ENCODE assay signal across 27 mouse cellular contexts in genomic region chr13:37500668-37501286, GRCm38 (mm10).
DNase-seq lines count a peak whose midpoint lies in the region; ATAC-seq and TF ChIP-seq lines count a peak whose summit lies in the region.
"Had no signal": no experiment of that assay in that cellular context is flagged by ENCODE, and none has a peak within 500 bp of the region (broad histone marks: within the 10 kb centered on the region; RNA-seq: fewer than 3 reads in every experiment).

No protein-coding gene starts in this region.

- TF ChIP-seq POLR2A in kidney, adult 2 months (IDR thresholded peaks at IDR 0.05; ENCODE audit: low read depth, low read length): no peak

- peak; percentile 58 for DNase-seq in kidney, adult 2 months
- DNase-seq in midbrain, embryonic 11.5 days (ENCODE audit: low spot score, missing footprints): peak; percentile 60
- DNase-seq in midbrain, embryonic 10.5 days (ENCODE audit: low spot score): no peak
- no peak for DNase-seq in right cerebral cortex, postnatal 25 days
- DNase-seq in yolk sac, embryonic 10.5 days (ENCODE audit: low spot score): no peak
- no peak for DNase-seq in gastrocnemius, adult 18-20 months (ENCODE audit: low spot score)
- DNase-seq: adrenal gland, postnatal 10 days; cerebellum, adult 11 months; cerebellum, adult 9-10 months; cerebellum, postnatal 36 days; gastrocnemius, postnatal 10 days; heart, adult 11 months; heart, postnatal 4 days; lung, adult 18-20 months; lung, postnatal 10 days; spleen, adult 18-20 months had no signal

- no peak overlapping the region for H3K9ac ChIP-seq in kidney, embryonic 14.5 days (ENCODE audit: low read depth, low read length)
- H3K9ac ChIP-seq in midbrain, embryonic 11.5 days (ENCODE audit: low read length): no peak overlapping the region
- H3K9ac ChIP-seq: embryonic facial prominence, embryonic 12.5 days; heart, embryonic 12.5 days; hindbrain, embryonic 13.5 days; limb, embryonic 13.5 days; liver, embryonic 12.5 days had no signal

- 53% methylated on average over 4 of the region's 4 CpGs for WGBS in kidney, adult 2 months
- 59% methylated on average over 4 of the region's 4 CpGs for WGBS in kidney, embryonic 14.5 days
- 86% methylated on average over 4 of the region's 4 CpGs for WGBS in midbrain, embryonic 11.5 days
- 83% methylated on average over 4 of the region's 4 CpGs for WGBS in midbrain, embryonic 10.5 days

- no peaks in the 10 kb centered on the region for H3K36me3 ChIP-seq in kidney, adult 2 months (ENCODE audit: control insufficient read depth, insufficient read depth, low read length)
- no peaks in the 10 kb centered on the region for H3K36me3 ChIP-seq in kidney, embryonic 14.5 days (ENCODE audit: control insufficient read depth, insufficient read depth, low read length)
- H3K36me3 ChIP-seq in midbrain, embryonic 11.5 days (ENCODE audit: control insufficient read depth, insufficient read depth, low read length): no peaks in the 10 kb centered on the region
- no peaks in the 10 kb centered on the region for H3K36me3 ChIP-seq in midbrain, embryonic 10.5 days
- H3K36me3 ChIP-seq: embryonic facial prominence, embryonic 12.5 days; G1E; heart, embryonic 12.5 days; hindbrain, embryonic 13.5 days; limb, embryonic 13.5 days; liver, embryonic 12.5 days had no signal

- H3K4me3 ChIP-seq in kidney, adult 2 months (ENCODE audit: insufficient read depth, low read depth, low read length): no peak overlapping the region
- H3K4me3 ChIP-seq in kidney, embryonic 14.5 days (ENCODE audit: low read length): no peak overlapping the region
- no peak overlapping the region for H3K4me3 ChIP-seq in midbrain, embryonic 11.5 days (ENCODE audit: low read depth, low read length)
- H3K4me3 ChIP-seq in midbrain, embryonic 10.5 days: no peak overlapping the region
- H3K4me3 ChIP-seq: embryonic facial prominence, embryonic 12.5 days; heart, embryonic 12.5 days; hindbrain, embryonic 13.5 days; limb, embryonic 13.5 days; liver, embryonic 12.5 days had no signal

- no peak overlapping the region for H3K27ac ChIP-seq in kidney, adult 2 months (ENCODE audit: insufficient read depth, low read depth, low read length)
- no peak overlapping the region for H3K27ac ChIP-seq in kidney, embryonic 14.5 days (ENCODE audit: low read depth, low read length)
- no peak overlapping the region for H3K27ac ChIP-seq in midbrain, embryonic 11.5 days (ENCODE audit: low read depth, low read length)
- no peak overlapping the region for H3K27ac ChIP-seq in midbrain, embryonic 10.5 days (replicated peaks)
- H3K27ac ChIP-seq: embryonic facial prominence, embryonic 12.5 days; hindbrain, embryonic 13.5 days; limb, embryonic 13.5 days; liver, embryonic 12.5 days; macrophage had no signal

- no peak for ATAC-seq in kidney, embryonic 14.5 days (ENCODE audit: low FRiP score, low TSS enrichment)
- no peak for ATAC-seq in midbrain, embryonic 11.5 days (ENCODE audit: low FRiP score)
- peak; percentile 30 for ATAC-seq in megakaryocyte progenitor cell, adult 5-6 weeks (replicated peaks; ENCODE audit: poor library complexity)
- ATAC-seq: forebrain, embryonic 16.5 days; liver, embryonic 12.5 days; midbrain, embryonic 16.5 days had no signal

- H3K4me2 ChIP-seq in kidney, embryonic 14.5 days (replicated peaks; ENCODE audit: low read depth, low read length): no peak overlapping the region
- no peak overlapping the region for H3K4me2 ChIP-seq in midbrain, embryonic 11.5 days
- H3K4me2 ChIP-seq: embryonic facial prominence, embryonic 12.5 days; heart, embryonic 12.5 days; hindbrain, embryonic 13.5 days; limb, embryonic 13.5 days; liver, embryonic 12.5 days had no signal

- no peak for TF ChIP-seq CTCF in kidney, adult 2 months (conservative IDR thresholded peaks at IDR 0.05; ENCODE audit: insufficient read depth, insufficient read length, low read depth, low read length)

- peaks cover 3% of the 10 kb centered on the region for H3K4me1 ChIP-seq in kidney, adult 2 months (ENCODE audit: control insufficient read depth, insufficient read depth, low read length)
- no peaks in the 10 kb centered on the region; the same call in 1 of the 2 replicates for H3K4me1 ChIP-seq in kidney, embryonic 14.5 days (ENCODE audit: control insufficient read depth, insufficient read depth, low read length)
- H3K4me1 ChIP-seq in midbrain, embryonic 11.5 days (ENCODE audit: control insufficient read depth, insufficient read depth, low read length): no peaks in the 10 kb centered on the region
- H3K4me1 ChIP-seq in midbrain, embryonic 10.5 days: peaks cover 2% of the 10 kb centered on the region

- no peaks in the 10 kb centered on the region for H3K9me3 ChIP-seq in kidney, embryonic 14.5 days (ENCODE audit: control insufficient read depth, low read length)
- H3K9me3 ChIP-seq in midbrain, embryonic 11.5 days (ENCODE audit: control insufficient read depth, low read length): no peaks in the 10 kb centered on the region
- no peaks in the 10 kb centered on the region for H3K9me3 ChIP-seq in midbrain, embryonic 10.5 days (replicated peaks)
- H3K9me3 ChIP-seq: embryonic facial prominence, embryonic 12.5 days; G1E; heart, embryonic 12.5 days; hindbrain, embryonic 13.5 days; limb, embryonic 13.5 days; liver, embryonic 12.5 days had no signal

- H3K27me3 ChIP-seq in kidney, adult 2 months (replicated peaks; ENCODE audit: control insufficient read depth, insufficient read depth, low read length): no peaks in the 10 kb centered on the region
- H3K27me3 ChIP-seq in kidney, embryonic 14.5 days (ENCODE audit: control insufficient read depth, insufficient read depth, low read length): no peaks in the 10 kb centered on the region
- H3K27me3 ChIP-seq in midbrain, embryonic 11.5 days (ENCODE audit: control insufficient read depth, insufficient read depth, low read length): no peaks in the 10 kb centered on the region
- no peaks in the 10 kb centered on the region; the same call in 1 of the 2 replicates for H3K27me3 ChIP-seq in midbrain, embryonic 10.5 days (ENCODE audit: low read depth, poor library complexity, severe bottlenecking)
- H3K27me3 ChIP-seq: embryonic facial prominence, embryonic 12.5 days; hindbrain, embryonic 13.5 days; limb, embryonic 13.5 days had no signal

Comparison
In these comparisons a context has a peak if more than half of its experiments do, and no peak if none do; other contexts are left out.
1. DNase-seq: peak in kidney, adult 2 months (single experiment) and midbrain, embryonic 11.5 days (single experiment); none in midbrain, embryonic 10.5 days (single experiment), right cerebral cortex, postnatal 25 days (single experiment), yolk sac, embryonic 10.5 days (single experiment) and gastrocnemius, adult 18-20 months (single experiment).